Mouse (Mus musculus): ENCODE data around the gene Mrps18a. TPM values are rescaled to one million over a fixed set of nuclear protein-coding genes. Genes with fewer than 3 reads are reported as not detected.

Mrps18a gene
- polyA plus RNA-seq, 1 experiment, result not detected

DNA sequence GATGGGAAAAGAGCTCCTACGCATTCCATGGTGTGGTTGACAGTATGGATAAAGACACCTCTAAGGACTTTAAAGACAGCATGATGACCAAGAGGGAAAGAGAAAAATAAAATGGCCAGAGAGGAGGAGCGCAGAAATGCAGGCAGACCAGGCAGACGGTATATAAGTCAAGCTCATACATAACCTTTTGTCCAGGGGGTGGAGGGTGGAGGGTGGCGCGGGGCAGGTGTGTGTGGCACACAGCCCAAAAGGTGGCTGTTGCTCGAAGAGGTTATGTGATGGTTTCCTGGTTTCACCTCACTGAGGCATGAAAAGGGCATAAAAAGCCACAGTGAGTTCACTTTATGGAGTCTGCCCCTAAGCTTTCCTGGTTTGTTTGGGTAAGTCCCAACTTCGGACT, 51.8 kb downstream of the Mrps18a start:
- Histone ChIP-seq H3K4me3 (ENCODE audit: insufficient read depth, low read depth, low read length) (no peak overlapping the region), H3K27ac (ENCODE audit: insufficient read depth, low read depth, low read length) (no peak overlapping the region), H3K4me1 (ENCODE audit: control insufficient read depth, insufficient read depth, low read length) (peaks cover 12% of the 10 kb centered on the region)
- TF ChIP-seq POLR2A (IDR thresholded peaks at IDR 0.05; ENCODE audit: insufficient read depth, low read depth, low read length) (no peak), CTCF (IDR thresholded peaks at IDR 0.05; ENCODE audit: insufficient read depth, low read depth, low read length) (no peak)
- 91% methylated on average over 7 of the region's 7 CpGs for WGBS

GRCm38 (mm10) chr17:46162951-46163421, 52.2 kb downstream of the Mrps18a start:
- Histone ChIP-seq H3K4me3 (ENCODE audit: insufficient read depth, low read depth, low read length) (no peak overlapping the region), H3K27ac (ENCODE audit: insufficient read depth, low read depth, low read length) (no peak overlapping the region), H3K4me1 (ENCODE audit: control insufficient read depth, insufficient read depth, low read length) (peaks cover 12% of the 10 kb centered on the region)
- TF ChIP-seq CTCF (IDR thresholded peaks at IDR 0.05; ENCODE audit: insufficient read depth, low read depth, low read length) (no peak), POLR2A (IDR thresholded peaks at IDR 0.05; ENCODE audit: insufficient read depth, low read depth, low read length) (no peak)
- 78% methylated on average over 9 of the region's 9 CpGs for WGBS

DNA sequence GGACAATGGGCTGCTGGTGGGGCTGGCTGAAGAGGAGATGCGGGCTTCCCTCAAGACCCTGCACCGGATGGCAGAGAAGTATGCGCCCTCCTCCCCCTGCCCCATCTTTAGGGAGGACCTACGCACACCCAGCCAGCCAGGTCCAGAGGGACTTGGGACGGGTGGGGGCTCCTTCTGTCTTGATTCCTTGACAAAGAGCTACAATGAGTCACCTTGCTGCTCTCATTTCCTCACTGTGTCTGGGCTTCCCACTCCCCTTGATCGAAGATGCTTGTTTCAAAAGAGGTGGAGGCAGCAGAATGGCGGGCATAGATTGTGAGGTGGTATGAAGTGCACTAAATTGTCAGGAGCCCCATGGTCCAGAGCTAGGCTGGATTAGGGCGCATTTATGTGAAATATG, 53.5 kb downstream of the Mrps18a start:
- no peak overlapping the region for H3K27ac ChIP-seq (ENCODE audit: insufficient read depth, low read depth, low read length)
- peaks cover 12% of the 10 kb centered on the region for H3K4me1 ChIP-seq (ENCODE audit: control insufficient read depth, insufficient read depth, low read length)
- no peak overlapping the region for H3K4me3 ChIP-seq (ENCODE audit: insufficient read depth, low read depth, low read length)
- TF ChIP-seq POLR2A (IDR thresholded peaks at IDR 0.05; ENCODE audit: insufficient read depth, low read depth, low read length), result no peak
- no peak for TF ChIP-seq CTCF (IDR thresholded peaks at IDR 0.05; ENCODE audit: insufficient read depth, low read depth, low read length)
- WGBS, result 94% methylated on average over 8 of the region's 8 CpGs

- WGBS, result 93% methylated on average over 10 of the region's 10 CpGs
- Histone ChIP-seq H3K27ac (ENCODE audit: insufficient read depth, low read depth, low read length) (no peak overlapping the region), H3K4me1 (ENCODE audit: control insufficient read depth, insufficient read depth, low read length) (peaks cover 12% of the 10 kb centered on the region), H3K4me3 (ENCODE audit: insufficient read depth, low read depth, low read length) (no peak overlapping the region)
- TF ChIP-seq CTCF (IDR thresholded peaks at IDR 0.05; ENCODE audit: insufficient read depth, low read depth, low read length) (no peak), POLR2A (IDR thresholded peaks at IDR 0.05; ENCODE audit: insufficient read depth, low read depth, low read length) (no peak)
Observed at GRCm38 (mm10) chr17:46164791-46165190, 54.0 kb downstream of the Mrps18a start.

DNA sequence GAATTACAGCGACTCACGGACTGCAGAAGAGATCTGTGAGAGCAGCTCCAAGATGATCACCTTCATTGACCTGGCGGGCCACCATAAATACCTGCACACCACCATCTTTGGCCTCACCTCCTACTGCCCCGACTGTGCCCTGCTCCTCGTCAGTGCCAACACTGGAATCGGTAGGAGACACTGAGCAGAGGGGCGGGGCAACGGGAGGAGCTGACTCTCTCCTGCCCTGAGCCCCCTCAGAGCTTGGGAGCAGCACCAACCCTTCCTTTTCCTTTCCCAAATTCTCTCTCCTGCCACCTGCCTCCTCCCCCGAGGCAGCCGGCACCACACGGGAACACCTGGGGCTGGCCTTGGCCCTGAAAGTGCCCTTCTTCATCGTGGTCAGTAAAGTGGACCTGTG, 54.7 kb downstream of the Mrps18a start:
- Histone ChIP-seq H3K4me3 (ENCODE audit: insufficient read depth, low read depth, low read length) (no peak overlapping the region), H3K27ac (ENCODE audit: insufficient read depth, low read depth, low read length) (no peak overlapping the region)
- 89% methylated on average over 12 of the region's 12 CpGs for WGBS

GRCm38 (mm10) chr17:46166270-46166669, 55.5 kb downstream of the Mrps18a start:
- H3K4me3 ChIP-seq (ENCODE audit: insufficient read depth, low read depth, low read length), result no peak overlapping the region
- WGBS, result 70% methylated on average over 5 of the region's 5 CpGs
- H3K4me1 ChIP-seq (ENCODE audit: control insufficient read depth, insufficient read depth, low read length), result peaks cover 12% of the 10 kb centered on the region
- TF ChIP-seq CTCF (IDR thresholded peaks at IDR 0.05; ENCODE audit: insufficient read depth, low read depth, low read length) (no peak), POLR2A (IDR thresholded peaks at IDR 0.05; ENCODE audit: insufficient read depth, low read depth, low read length) (no peak)
- H3K27ac ChIP-seq (ENCODE audit: insufficient read depth, low read depth, low read length), result no peak overlapping the region

More for the DNA sequence above, 54.7 kb downstream of the Mrps18a start:
- TF ChIP-seq CTCF (IDR thresholded peaks at IDR 0.05; ENCODE audit: insufficient read depth, low read depth, low read length) (no peak), POLR2A (IDR thresholded peaks at IDR 0.05; ENCODE audit: insufficient read depth, low read depth, low read length) (no peak)
- peaks cover 12% of the 10 kb centered on the region for H3K4me1 ChIP-seq (ENCODE audit: control insufficient read depth, insufficient read depth, low read length)

- no peak for TF ChIP-seq CTCF (IDR thresholded peaks at IDR 0.05; ENCODE audit: insufficient read depth, low read depth, low read length)
- TF ChIP-seq POLR2A (IDR thresholded peaks at IDR 0.05; ENCODE audit: insufficient read depth, low read depth, low read length), result no peak
- Histone ChIP-seq H3K4me3 (ENCODE audit: insufficient read depth, low read depth, low read length) (no peak overlapping the region), H3K27ac (ENCODE audit: insufficient read depth, low read depth, low read length) (no peak overlapping the region), H3K4me1 (ENCODE audit: control insufficient read depth, insufficient read depth, low read length) (peaks cover 8% of the 10 kb centered on the region; the same call in 1 of the 2 replicates)
- 81% methylated on average over 11 of the region's 11 CpGs for WGBS
Observed at GRCm38 (mm10) chr17:46167014-46167413, 56.2 kb downstream of the Mrps18a start.

GRCm38 (mm10) chr17:46168318-46168717, 57.5 kb downstream of the Mrps18a start:
- Histone ChIP-seq H3K4me1 (ENCODE audit: control insufficient read depth, insufficient read depth, low read length) (no peaks in the 10 kb centered on the region), H3K27ac (ENCODE audit: insufficient read depth, low read depth, low read length) (no peak overlapping the region), H3K4me3 (ENCODE audit: insufficient read depth, low read depth, low read length) (no peak overlapping the region)
- WGBS, result 46% methylated on average over 5 of the region's 5 CpGs
- no peak for TF ChIP-seq POLR2A (IDR thresholded peaks at IDR 0.05; ENCODE audit: insufficient read depth, low read depth, low read length)
- TF ChIP-seq CTCF (IDR thresholded peaks at IDR 0.05; ENCODE audit: insufficient read depth, low read depth, low read length), result no peak

DNA sequence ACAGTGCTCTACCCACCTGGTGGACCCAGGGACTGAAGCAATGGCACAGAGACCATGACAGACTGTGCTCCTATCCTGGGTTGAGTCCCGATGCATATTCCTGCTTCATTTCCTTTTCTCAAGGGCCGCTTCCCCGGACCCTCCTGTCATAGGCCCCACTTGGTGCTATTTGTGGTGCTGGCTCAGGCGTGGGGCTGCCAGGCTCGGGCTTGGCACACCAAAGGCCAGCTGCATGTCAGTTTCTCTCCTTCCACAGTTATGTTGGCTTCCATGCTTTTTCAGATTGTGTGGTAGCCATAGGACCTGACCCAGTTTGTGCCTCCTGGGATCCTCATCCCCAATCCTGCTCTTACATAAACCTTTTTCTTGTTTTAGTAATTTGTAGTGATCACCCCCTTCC, 58.0 kb downstream of the Mrps18a start:
- Histone ChIP-seq H3K27ac (ENCODE audit: insufficient read depth, low read depth, low read length) (no peak overlapping the region), H3K4me3 (ENCODE audit: insufficient read depth, low read depth, low read length) (no peak overlapping the region), H3K4me1 (ENCODE audit: control insufficient read depth, insufficient read depth, low read length) (no peaks in the 10 kb centered on the region)
- WGBS, result 81% methylated on average over 5 of the region's 5 CpGs
- TF ChIP-seq CTCF (IDR thresholded peaks at IDR 0.05; ENCODE audit: insufficient read depth, low read depth, low read length) (no peak), POLR2A (IDR thresholded peaks at IDR 0.05; ENCODE audit: insufficient read depth, low read depth, low read length) (no peak)

GRCm38 (mm10) chr17:46170538-46170937, 59.8 kb downstream of the Mrps18a start:
- WGBS, result 72% methylated on average over 3 of the region's 3 CpGs
- Histone ChIP-seq H3K4me3 (ENCODE audit: insufficient read depth, low read depth, low read length) (no peak overlapping the region), H3K4me1 (ENCODE audit: control insufficient read depth, insufficient read depth, low read length) (no peaks in the 10 kb centered on the region), H3K27ac (ENCODE audit: insufficient read depth, low read depth, low read length) (no peak overlapping the region)
- no peak for TF ChIP-seq POLR2A (IDR thresholded peaks at IDR 0.05; ENCODE audit: insufficient read depth, low read depth, low read length)
- no peak for TF ChIP-seq CTCF (IDR thresholded peaks at IDR 0.05; ENCODE audit: insufficient read depth, low read depth, low read length)

Other genes with a start within 250 kb of the Mrps18a start
- gene Vegfa, start 78.6 kb upstream of the Mrps18a start, polyA plus RNA-seq (2012; ENCODE audit: insufficient read depth, insufficient read length, low replicate concordance, missing spikeins), result not detected in 2 replicates
- not detected in 2 replicates for gene Rsph9, start 33.2 kb downstream of the Mrps18a start, polyA plus RNA-seq (2012; ENCODE audit: insufficient read depth, insufficient read length, low replicate concordance, missing spikeins)
- not detected in 2 replicates for gene Mad2l1bp, start 42.6 kb downstream of the Mrps18a start, polyA plus RNA-seq (2012; ENCODE audit: insufficient read depth, insufficient read length, low replicate concordance, missing spikeins)
- gene Gtpbp2, start 50.0 kb downstream of the Mrps18a start, polyA plus RNA-seq (2012; ENCODE audit: insufficient read depth, insufficient read length, low replicate concordance, missing spikeins), result not detected in 2 replicates
- not detected in 2 replicates for gene Polh, start 91.7 kb downstream of the Mrps18a start, polyA plus RNA-seq (2012; ENCODE audit: insufficient read depth, insufficient read length, low replicate concordance, missing spikeins)
- gene Xpo5, start 91.8 kb downstream of the Mrps18a start, polyA plus RNA-seq (2012; ENCODE audit: insufficient read depth, insufficient read length, low replicate concordance, missing spikeins), result 150 TPM in 1 of 2 replicates, not detected in the other
- gene Polr1c, start 137.1 kb downstream of the Mrps18a start, polyA plus RNA-seq (2012; ENCODE audit: insufficient read depth, insufficient read length, low replicate concordance, missing spikeins), result not detected in 2 replicates
- gene Yipf3, start 137.1 kb downstream of the Mrps18a start, polyA plus RNA-seq (2012; ENCODE audit: insufficient read depth, insufficient read length, low replicate concordance, missing spikeins), result not detected in 2 replicates
- gene Lrrc73, start 142.5 kb downstream of the Mrps18a start, polyA plus RNA-seq (2012; ENCODE audit: insufficient read depth, insufficient read length, low replicate concordance, missing spikeins), result not detected in 2 replicates
- not detected in 2 replicates for gene Tjap1, start 172.0 kb downstream of the Mrps18a start, polyA plus RNA-seq (2012; ENCODE audit: insufficient read depth, insufficient read length, low replicate concordance, missing spikeins)
- not detected in 2 replicates for gene Dlk2, start 186.4 kb downstream of the Mrps18a start, polyA plus RNA-seq (2012; ENCODE audit: insufficient read depth, insufficient read length, low replicate concordance, missing spikeins)
- gene Abcc10, start 217.4 kb downstream of the Mrps18a start, polyA plus RNA-seq (2012; ENCODE audit: insufficient read depth, insufficient read length, low replicate concordance, missing spikeins), result not detected in 2 replicates